Mouse (Mus musculus) megakaryocyte progenitor cell, adult 5-6 weeks (primary cell): ENCODE data around the gene Tarbp2. TPM values are rescaled to one million over a fixed set of nuclear protein-coding genes. Genes with fewer than 3 reads are reported as not detected.

Source experiments
- ATAC-seq: replicated peaks from 2 replicates; pipeline ENCODE4 v1.8.0; 2016; ENCODE audit warnings: mild to moderate bottlenecking, moderate TSS enrichment, inconsistent platforms; ENCODE audit not compliant: poor library complexity
- total RNA-seq, 2 experiments: library from RNA; stranded (forward) in 1 of 2; stranded (reverse) in 1 of 2; fragments of 157-497, 149-512 nt in 1 of 2; fragments of 200-1000 nt in 1 of 2; gene quantifications; 2 replicates each; pipeline versions ENCODE4 v1.2.3 to v1.2.4; 2015 to 2017

The Tarbp2 gene
- total RNA-seq (2015) (13.1 and 17.4 TPM in 2 replicates), total RNA-seq (2017) (22.6 and 26.7 TPM in 2 replicates)

DNA sequence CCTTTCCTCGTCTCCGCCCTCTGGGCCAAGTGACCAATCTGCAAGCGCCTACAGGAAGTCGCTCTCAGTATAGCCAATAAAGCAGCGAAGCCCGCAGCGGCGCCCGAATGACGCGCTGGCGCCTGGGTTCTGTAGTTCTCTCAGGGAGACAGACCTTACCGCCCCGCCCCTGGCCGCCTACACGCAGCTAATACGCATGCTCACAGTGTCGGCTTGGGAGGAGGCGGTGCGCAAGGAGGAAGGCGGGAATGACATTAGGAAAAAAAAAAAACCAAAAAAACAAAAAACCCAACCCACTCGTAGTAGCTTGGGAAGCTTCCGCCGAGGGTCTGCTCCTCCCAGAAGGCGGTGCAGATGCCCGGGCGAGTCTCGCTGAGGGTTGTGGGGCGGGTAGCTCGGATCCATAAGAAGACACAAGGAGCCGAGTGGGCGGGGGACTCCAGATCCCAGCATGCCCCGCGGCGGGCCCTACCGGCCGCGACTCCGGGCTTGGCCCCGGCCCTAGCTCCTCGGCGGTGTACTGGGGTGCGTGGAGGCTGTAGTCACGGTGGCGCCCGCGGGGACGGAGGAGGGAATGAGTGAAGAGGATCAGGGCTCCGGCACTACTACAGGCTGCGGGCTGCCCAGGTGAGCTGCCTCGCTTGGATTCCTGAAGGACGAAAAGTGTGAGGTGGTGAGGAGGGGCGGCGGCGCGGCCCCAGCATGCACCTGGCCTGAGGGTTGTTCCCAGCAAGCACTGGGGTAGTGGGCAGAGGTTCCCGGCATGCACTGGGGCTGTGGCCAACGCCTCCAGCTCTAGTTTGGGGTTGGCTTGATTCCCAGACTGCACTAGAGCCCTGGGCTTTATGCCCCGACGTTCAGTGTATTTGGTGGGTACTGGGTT, at the start of gene Tarbp2:
Gene Tarbp2 (plus strand): TSS at position 217 of the 883 bp plus-strand sequence.
- peak; percentile 75 for ATAC-seq

DNA sequence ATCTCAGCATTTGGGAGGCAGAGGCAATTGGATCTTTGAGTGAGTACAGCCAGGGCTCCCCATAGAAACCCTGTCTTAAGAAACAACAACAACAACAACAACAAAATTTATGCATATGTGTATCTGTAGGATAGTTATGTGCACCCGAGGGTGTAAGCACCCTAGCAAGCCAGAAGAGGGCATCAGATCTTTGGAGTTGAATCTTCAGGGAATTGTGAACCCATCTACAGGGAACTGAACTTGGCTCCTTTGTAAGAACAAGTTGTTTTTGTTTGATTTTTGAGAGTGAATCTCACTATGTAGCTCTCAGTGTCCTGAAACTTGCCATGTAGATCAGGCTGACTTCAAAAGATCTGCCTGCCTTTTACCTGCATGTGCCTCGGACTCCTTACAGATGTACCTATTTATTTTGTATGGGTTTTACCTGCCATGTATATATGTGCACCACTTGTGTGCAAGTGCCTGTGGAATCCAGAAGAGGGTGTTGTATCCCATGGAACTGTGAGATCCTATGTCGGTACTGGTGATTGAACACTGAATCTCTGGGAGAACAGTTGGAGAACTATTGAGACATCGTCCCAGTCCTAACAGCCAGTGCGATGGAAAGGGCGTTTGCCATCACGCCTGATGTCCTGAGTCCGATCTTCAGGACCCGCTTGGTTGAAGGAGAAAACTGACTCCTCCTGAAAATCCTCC, 49.2 kb upstream of the Tarbp2 start:
- no peak for ATAC-seq

DNA sequence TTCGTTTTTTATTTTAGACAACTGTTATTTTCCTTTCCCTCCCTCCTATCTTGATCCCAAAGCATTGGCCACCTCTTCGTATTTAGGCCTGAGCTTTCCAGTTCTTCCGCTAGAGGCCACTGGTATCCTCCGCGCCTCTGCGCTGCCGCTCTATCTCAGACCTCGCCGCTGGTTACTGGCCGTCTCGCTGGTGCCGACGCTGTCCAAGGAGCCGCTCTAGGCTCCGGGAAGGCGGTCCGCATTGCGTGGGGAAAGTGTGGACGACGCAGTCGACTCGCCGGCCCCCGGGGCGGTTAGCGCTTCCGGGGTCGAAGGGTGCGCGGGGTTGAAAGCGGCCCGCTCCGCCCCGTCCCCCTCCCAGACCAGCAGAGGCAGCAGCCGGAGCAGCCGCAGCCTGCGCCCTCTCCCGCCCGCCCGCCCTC, 47.8 kb upstream of the Tarbp2 start, which contains the start of gene Pcbp2:
Gene Pcbp2 (plus strand): TSS at position 357 of the 422 bp plus-strand sequence.
- ATAC-seq: peak; percentile 95

DNA sequence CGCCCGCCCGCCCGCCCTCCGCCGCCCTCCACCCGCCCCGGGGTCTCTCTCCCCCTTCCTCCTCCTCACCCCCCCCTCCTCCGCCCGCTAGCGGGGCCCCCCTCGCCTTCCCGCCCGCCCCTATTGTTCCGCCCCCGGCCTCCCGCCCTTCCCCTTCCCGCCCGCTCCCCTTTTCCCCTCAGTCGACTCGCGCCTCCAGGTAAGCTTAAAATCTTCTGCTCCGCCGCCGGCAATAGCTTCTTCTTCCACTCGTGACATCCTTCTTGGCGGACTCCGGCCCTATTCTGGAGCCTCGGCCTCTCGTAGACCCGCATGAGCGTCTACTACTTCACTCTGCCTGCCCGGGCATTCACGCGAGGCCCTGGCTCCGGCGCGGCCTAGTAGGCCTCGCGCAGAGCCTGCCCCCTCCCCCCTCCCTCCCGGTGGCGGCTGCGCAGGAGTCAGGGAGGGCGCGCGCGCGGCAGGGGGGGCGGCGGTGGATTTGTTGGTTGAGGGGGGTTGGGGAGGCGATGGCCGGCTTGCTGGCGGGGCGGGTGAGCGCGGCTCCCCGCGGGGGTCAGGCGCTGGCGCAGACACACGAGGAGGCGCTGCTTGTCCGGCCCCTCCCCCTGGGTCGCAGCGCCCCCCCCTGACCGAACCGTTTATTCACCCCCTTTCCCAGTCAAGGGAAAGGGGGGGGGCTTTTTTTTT, 47.2 kb upstream of the Tarbp2 start:
- peak; percentile 45 for ATAC-seq

DNA sequence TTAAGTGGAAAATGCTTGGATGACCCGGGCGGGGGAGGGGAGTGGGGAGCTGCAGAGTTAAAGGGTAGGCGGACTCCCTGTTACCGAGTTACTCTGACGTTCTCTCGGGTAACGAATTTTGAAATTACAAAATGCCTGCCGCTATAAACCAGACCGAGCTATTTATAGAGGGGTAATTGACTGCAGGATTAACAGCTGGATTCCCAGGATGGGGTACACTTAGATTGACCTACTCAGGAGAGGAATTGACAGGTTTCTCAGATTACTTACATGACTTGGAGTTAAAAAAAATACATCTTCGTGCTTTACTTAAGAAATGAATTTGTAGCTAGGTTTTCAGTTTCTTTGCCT, 46.7 kb upstream of the Tarbp2 start:
- no peak for ATAC-seq

DNA sequence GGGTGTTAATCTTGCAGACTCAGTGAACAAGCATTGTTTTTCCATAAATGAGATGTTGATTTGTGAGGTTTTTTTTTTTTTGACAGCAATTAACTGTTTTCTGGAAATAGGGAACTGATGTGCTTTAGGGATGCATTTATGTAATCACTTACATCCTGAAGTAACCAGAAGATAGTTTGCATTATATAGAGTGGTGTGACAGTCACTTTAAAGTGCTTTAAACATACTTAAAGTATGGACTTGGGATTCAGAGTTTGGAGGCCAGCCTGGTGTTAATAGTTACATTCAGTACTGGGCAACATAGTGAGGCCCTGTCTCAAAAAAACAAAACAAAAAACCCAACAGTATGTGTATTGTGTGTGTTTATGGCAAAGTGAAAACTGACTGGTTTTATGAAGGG, 46.3 kb upstream of the Tarbp2 start:
- ATAC-seq: no peak

DNA sequence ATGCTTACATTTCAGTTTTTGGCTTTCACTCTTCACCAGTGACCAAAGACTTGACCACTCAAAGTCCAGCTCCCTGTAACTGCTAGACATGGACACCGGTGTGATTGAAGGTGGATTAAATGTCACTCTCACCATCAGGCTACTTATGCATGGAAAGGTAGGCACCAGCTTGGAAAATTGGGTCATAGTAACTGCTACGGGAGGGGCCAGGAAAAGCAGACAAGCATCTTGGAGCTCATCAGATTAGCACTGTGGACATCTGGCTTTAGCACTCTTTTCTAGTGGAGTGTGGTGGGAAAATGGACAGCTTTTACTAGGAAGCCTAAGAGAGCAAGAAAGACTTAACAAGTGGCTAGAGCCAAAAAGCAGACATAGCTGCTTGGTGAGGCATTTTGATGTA, 44.7 kb upstream of the Tarbp2 start:
- ATAC-seq: no peak

DNA sequence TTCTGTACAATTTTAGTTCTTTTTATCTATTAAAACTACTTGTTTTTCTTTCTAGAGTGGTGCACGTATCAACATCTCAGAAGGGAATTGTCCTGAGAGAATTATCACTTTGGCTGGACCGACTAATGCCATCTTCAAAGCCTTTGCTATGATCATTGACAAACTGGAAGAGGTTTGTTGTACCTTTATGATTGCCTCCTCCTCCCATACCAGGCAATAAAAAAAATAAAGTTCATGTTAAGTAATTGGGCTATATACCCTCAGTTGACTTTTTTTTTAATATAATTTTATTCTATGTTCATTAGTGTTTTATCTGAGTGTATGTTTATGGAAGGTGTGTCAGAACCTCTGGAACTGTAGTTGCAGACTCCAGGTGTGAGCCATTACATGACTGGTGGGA, 43.5 kb upstream of the Tarbp2 start:
- ATAC-seq: no peak

DNA sequence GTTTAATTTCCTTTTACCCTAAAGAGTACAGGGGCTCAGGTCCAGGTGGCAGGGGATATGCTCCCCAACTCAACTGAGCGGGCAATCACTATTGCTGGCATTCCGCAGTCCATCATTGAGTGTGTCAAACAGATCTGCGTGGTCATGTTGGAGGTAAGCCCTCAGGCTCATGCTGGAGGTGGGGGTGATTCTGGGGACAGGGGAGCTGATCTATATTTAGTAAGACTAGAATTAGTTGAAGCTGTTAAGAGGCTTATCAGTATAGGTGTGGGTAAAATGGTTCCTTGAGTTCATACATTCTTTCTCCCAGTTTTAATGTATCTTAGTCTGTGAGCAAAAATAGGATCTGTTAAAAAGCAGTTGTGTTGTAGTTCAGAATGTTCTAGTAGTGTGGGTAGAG, 34.9 kb upstream of the Tarbp2 start:
- ATAC-seq: no peak

DNA sequence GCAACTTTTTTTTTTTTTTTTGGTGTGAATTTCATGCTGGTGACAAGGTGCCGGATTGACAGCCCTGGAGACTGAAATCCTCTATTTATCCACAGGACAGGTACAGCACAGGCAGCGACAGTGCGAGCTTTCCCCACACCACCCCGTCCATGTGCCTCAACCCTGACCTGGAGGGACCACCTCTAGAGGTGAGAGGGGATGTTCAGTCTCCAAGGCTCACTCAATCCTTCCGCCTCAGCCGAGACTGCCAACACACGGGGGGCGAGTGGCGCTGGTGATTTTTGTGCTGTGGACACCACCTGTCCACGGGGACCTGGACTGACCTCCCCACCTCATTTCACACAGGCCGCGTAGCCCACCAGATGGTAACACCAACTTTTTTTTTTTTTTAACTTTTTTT, 32.1 kb upstream of the Tarbp2 start:
- ATAC-seq: no peak

DNA sequence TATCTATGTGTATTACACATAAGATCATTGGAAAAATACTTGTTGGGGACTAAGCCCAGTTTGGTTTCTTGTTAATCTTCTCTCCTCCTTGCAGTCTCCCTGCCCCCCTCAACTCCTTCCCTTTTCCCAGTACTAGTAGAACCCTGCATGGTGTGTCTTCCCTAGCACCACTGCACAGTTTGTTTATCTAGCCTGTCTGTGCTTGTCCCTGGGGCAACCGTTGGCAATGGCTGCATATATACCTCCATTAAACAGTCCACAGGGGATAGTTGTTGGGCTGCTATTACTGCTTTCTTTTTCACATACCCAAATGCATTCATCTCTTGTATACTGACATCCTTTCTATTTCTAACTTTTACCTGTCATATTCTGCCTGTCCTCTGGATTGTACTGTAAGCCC, 30.3 kb upstream of the Tarbp2 start:
- no peak for ATAC-seq

DNA sequence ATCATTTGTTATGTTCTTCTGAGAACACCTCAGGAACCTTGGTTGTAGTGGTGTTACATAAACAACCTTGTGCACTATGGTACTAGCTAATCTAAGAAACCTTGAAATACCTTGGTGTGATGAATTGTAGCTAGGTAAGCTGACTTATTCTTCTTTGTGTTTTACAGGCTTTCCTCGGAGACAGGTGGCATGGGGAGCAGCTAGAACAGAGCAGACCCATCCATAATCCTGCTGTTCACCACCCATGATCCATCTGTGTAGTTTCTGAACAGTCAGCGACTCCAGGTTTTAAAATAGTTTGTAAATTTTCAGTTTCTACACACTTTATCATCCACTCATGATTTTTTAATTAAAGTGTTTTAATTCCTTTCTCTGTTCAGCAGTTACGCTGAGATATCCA, 19.7 kb upstream of the Tarbp2 start:
- no peak for ATAC-seq

DNA sequence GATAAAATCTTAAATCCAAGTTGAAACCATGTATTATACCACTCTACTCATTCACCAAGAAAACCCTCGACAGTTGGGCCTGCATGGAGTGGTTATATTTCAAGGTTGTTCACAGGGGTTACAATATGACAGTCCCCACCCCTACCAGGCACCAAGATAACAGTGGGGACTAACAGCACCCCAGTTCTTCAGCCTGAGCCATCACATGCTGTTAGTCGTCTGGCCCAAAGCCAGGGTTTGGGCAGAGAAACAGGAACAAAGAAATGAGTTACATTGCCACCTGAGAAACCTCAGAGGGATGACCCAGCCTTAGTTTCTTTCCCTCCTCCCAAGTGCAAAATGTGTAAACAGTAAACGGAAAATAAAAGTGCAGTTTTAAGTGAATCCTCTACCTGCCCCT, 18.6 kb upstream of the Tarbp2 start:
- ATAC-seq: peak; percentile 45

DNA sequence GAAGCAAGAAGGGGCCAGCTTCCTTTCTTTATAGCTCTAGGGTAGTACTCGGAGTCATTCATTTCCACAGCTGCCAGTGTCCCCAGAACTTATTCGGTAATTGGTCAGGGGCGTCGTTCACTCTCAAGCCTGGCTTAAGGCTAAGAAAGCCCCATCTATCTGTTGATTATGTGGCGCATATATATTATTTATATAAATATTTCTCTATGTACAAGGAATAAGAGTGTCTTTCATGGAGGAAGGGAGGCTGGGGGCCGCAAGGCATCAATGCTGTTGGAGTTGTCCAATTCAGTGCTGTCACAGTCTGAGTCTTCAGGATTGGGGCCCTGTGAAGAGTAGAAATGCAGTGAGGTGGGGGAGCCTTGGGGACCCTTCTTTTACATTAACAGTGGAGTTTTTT, 18.1 kb upstream of the Tarbp2 start:
- no peak for ATAC-seq

DNA sequence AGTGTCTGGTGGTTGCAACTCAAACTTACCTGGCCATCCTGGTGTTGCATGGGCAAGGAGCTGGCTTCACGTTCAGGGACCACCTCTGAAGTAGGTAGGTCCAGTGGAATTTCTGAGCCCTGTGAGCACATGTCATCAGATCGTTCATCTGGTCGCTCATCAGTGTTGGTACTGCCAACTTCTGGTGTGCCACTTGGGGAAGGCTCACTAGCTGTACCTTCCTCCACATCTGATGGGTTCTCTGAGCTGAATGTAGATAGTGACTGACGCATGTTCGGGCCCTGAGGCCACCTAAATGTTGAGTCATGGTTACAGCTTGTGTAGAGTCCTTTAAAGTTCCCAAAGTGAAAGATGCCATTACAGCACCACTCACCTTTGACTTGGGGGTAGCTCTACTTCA, 17.5 kb upstream of the Tarbp2 start:
- ATAC-seq: no peak

DNA sequence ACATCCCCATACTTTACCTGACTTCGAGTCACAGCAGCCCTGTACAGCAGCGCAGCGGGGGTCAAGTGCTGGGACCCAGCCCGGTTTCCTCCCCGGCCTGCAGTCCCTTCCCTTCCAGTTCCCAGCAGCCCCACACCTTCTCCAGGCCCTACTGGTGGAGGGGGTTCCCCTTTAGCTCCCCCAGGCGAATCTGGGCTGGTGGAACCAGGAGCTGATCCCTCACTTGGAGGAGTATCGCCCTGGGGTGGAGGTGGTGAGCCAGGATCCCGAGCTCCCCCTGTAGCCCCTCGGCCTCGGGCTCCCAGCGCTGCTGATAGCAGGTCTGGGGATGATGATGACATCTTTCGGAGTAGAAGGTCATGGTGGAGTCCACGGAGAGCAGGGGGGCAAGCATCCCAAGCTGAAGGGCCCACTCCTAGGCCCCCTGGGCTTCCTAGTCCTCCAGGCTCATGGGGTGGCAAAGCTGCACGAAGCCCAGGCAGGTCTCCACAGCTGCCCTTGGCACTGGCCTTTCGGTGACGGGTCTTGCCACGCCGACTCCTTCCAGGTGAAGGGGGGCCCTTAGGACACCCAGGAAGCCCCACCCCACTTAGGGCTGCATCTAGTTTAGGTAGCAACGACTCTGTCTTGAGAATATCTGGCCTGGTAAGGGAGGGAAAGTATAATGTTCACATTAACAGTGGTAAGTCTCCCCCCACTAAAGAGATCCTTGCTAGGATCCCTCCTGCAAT, 16.7 kb upstream of the Tarbp2 start:
- no peak for ATAC-seq

DNA sequence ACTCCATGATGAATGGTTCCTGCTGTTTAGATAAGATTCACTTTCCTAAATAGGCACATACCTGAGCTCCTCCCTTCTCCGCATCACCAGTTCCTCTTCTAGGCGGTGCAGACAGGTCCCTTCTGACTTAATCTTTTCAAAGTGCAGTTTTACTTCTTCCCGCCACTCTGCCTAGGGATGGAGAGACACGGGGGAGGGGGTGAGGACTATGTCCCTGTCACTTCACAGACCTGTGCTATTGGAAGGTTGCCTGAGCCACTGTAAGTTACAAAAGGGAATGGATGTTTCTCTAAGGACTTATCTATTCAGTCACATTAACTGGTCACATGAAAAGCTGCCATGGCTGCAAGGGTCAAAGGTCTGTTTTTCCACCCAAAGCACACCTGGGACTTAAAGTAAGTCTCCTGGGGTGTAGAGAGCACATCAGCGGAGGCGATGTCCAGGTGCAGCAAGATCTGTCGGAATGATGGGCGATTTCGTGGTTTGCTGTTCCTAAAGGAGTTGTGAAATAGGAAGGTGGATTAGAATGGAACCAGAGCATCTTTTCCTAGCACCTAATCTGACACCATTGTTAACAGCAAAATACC, 15.6 kb upstream of the Tarbp2 start:
- ATAC-seq: no peak

DNA sequence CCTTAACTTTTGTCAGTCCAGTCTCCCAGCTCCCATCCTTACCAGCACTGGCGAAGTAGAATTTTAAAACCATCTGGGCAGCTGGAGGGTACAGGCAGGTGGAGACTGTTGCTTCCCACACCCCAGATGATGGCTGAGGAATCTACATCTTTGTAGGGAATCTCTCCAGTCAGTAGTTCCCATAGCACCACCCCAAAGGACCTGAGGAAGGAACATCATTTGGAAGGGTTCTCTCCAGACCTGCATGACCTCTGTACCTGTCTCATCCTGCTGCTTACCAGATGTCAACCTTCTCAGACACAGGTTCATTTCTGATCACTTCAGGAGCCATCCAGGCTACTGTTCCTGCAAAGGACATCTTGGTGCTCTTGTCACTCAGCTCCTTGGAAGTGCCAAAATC, 14.5 kb upstream of the Tarbp2 start, which contains the start of gene Gm10337:
Gene Gm10337 (plus strand): TSS at position 276 of the 400 bp plus-strand sequence.
- no peak for ATAC-seq

DNA sequence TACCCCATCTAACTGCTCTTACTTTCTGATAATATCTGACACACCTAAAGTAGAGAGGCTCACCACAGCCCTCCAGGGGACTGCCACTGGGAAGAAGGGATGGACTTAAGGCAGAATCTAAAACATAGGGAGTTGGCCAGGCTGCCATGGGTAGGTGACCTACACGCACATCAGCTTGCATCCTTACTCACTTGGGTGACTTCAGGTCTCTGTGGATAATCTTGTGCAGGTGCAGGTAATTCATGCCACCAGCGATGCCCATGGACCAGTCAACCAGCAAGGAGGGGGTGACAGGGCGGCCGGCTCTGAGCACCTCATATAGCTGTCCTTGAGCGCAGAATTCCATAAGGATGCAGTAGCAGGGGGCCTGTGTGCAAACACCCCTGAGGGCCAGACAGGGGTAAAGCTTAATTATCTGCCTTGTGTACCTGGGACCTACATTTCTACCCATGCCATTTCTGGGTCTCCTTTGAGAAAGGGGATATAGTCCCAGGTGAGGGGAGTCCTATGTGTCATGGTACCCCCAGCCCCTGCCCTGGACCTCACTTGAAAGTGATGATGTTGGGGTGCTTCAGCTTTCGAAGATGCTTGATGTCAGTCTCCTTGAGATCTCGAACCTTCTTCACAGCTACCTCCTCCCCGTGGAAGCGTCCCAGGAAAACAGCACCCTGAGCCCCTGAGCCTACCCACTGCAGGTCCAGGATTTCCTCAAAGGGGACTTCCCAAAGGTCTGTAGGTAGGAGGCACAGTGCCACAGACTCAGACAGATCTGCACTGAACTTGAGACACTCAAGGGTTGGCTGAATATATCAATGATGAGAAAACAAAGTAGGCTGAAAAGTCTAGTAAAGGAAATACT, 13.8 kb upstream of the Tarbp2 start:
- no peak for ATAC-seq
